Mouse (Mus musculus) naive thymus-derived CD4-positive, alpha-beta T cell, adult 5 months (primary cell): ENCODE data around the gene Tgm3. TPM values are rescaled to one million over a fixed set of nuclear protein-coding genes. Genes with fewer than 3 reads are reported as not detected.

Source experiments
- polyA plus RNA-seq: library from polyadenylated mRNA; unstranded; fragments of 100-300 nt; shearing (Covaris generic); gene quantifications from one replicate; pipeline ENCODE4 v1.2.1, GENCODE M21; 2017

The Tgm3 gene
- polyA plus RNA-seq: not detected

DNA sequence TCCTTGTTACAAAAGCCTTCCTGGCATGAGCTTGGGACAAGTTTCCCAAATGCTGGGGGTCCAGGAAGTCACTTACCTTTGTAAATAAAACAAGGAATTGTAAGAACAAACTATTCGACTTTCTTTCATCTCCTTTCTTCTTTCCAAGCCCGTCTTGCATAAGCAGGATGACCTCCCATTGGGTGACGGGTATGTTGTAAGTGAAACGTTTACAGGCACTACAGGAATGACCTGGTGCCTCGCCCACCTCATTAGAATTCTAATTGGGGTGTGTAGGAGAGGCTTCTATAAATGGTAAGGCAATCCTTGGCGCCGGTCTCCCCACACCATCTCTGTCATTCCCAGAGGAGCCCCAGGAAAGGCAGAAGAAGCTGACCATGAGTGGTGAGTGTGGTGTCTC, at the start of gene Tgm3:
Gene Tgm3, plus strand, starts transcription at position 324 of the 400 bp plus-strand sequence.

Other genes starting within 250 kb of the Tgm3 start
- gene Stk35, start 211.8 kb upstream of the Tgm3 start, polyA plus RNA-seq: 3.5 TPM
- not detected for gene Tgm6, start 100.1 kb downstream of the Tgm3 start, polyA plus RNA-seq
- gene Snrpb, start 167.1 kb downstream of the Tgm3 start, polyA plus RNA-seq: 383 TPM
- not detected for gene Tmc2, start 182.8 kb downstream of the Tgm3 start, polyA plus RNA-seq